Mouse (Mus musculus) hindbrain, embryonic 14.5 days (tissue): ENCODE data around the gene Stard3. TPM values are rescaled to one million over a fixed set of nuclear protein-coding genes. Genes with fewer than 3 reads are reported as not detected.

Experiments used
- ATAC-seq: fragments of 200-750 bp; cut with Nextera tagmentation; 2 replicates; pipeline ENCODE4 v1.8.0; 2017; ENCODE audit warnings: moderate number of reproducible peaks, mild to moderate bottlenecking, moderate TSS enrichment, moderate library complexity; ENCODE audit not compliant: low FRiP score
- DNase-seq: peaks from one replicate; pipeline ENCODE4 v3.0.0-alpha.2; 2015; ENCODE audit warnings: low spot score
- H3K27ac ChIP-seq: fragments of 300-500 bp; sonication (generic); 2 replicates; pipeline ENCODE4 v1.5.1; 2014; ENCODE audit warnings: mild to moderate bottlenecking, moderate library complexity
- H3K27me3 ChIP-seq: fragments of 300-500 bp; sonication (generic); 2 replicates; pipeline ENCODE4 v1.6.1; 2014; ENCODE audit warnings: mild to moderate bottlenecking, low read length, mixed read lengths; ENCODE audit not compliant: control insufficient read depth, insufficient read depth
- H3K36me3 ChIP-seq: fragments of 300-500 bp; sonication (generic); replicated peaks from 2 replicates; pipeline ENCODE4 v1.6.1; 2014; ENCODE audit not compliant: control insufficient read depth, insufficient read depth
- H3K4me1 ChIP-seq: fragments of 300-500 bp; sonication (generic); replicated peaks from 2 replicates; pipeline ENCODE4 v1.6.1; 2014; ENCODE audit warnings: antibody characterized with exemption, low read length, mixed read lengths; ENCODE audit not compliant: control insufficient read depth, insufficient read depth
- H3K4me2 ChIP-seq: fragments of 300-500 bp; sonication (generic); replicated peaks from 2 replicates; pipeline ENCODE4 v1.6.1; 2014; ENCODE audit warnings: mild to moderate bottlenecking, moderate library complexity
- H3K4me3 ChIP-seq: fragments of 300-500 bp; sonication (generic); replicated peaks from 2 replicates; pipeline ENCODE4 v1.5.1; 2014; ENCODE audit warnings: mild to moderate bottlenecking, low read length
- H3K9ac ChIP-seq: fragments of 300-500 bp; sonication (generic); 2 replicates; pipeline ENCODE4 v1.6.1; 2014
- H3K9me3 ChIP-seq: fragments of 300-500 bp; sonication (generic); 2 replicates; pipeline ENCODE4 v1.6.1; 2016; ENCODE audit warnings: low read length; ENCODE audit not compliant: control insufficient read depth
- WGBS: fragments of 180-500 bp; shearing (Covaris S2); extraction: QIAGEN DNeasy Blood & Tissue Kit; methylation state at CpG from one replicate; pipeline ENCODE4 v1.1.7; 2014; 5-methylcytosine and 5-hydroxymethylcytosine counted together
- polyA plus RNA-seq: library from polyadenylated mRNA; unstranded; fragments of >200 nt; fragmentation: Nextera tagmentation; extraction: Ambion mirVana; gene quantifications from 2 replicates; pipeline ENCODE4 v1.2.1, GENCODE M21; 2014

Stard3 gene
- polyA plus RNA-seq, 1 experiment from 2014 or later: 33.9 TPM

DNA sequence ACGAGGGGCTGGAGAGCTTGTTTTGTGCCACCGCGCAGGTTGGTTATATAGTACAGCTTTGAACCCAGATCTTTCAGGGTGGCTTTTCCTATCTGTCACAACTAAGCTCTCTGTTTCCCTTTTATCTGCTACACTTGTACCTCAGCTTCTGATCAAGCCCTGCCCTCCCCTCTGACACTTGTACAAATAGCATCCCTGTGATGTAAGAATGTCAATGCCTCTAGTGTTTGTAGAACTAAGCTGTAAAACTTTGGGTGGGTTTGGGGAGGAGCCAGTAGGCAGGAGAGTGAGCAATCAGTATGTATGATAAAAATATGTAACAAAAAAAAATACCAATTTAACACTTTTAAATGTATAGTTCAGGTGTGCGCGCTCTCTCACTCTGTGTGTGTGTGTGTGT is 6.2 kb downstream of the Stard3 start:
- Histone ChIP-seq H3K9me3 (no peaks in the 10 kb centered on the region), H3K4me2 (no peak overlapping the region), H3K27me3 (no peaks in the 10 kb centered on the region), H3K27ac (no peak overlapping the region), H3K36me3 (no peaks in the 10 kb centered on the region), H3K9ac (no peak overlapping the region), H3K4me3 (no peak overlapping the region), H3K4me1 (peaks cover 19% of the 10 kb centered on the region)
- 92% methylated on average over 5 of the region's 5 CpGs for WGBS
- no peak for DNase-seq
- ATAC-seq: no peak

DNA sequence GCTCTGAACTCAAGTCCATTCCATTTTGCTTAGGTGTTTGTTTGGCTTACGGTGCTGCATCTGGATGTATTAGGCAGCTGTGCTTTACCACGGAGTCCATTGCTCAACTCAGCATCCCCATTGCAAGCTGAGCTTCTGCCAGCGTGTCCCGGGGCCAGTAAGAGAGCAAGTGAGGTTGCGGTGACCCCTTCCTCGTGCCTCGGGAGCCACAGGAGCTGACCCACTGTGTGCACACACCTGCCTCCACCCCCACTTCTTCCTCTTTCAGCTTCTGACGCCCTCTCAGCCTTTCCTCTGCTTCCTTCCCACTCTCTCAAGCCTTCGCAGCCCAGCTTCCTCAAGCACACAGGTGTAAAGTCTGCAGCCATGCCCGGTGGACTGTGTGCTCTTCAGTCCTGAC is 8.1 kb downstream of the Stard3 start:
- Histone ChIP-seq H3K9ac (no peak overlapping the region), H3K4me2 (no peak overlapping the region), H3K36me3 (no peaks in the 10 kb centered on the region), H3K4me1 (peaks cover 8% of the 10 kb centered on the region; the same call in 1 of the 2 replicates), H3K4me3 (no peak overlapping the region), H3K27ac (no peak overlapping the region), H3K27me3 (no peaks in the 10 kb centered on the region), H3K9me3 (no peaks in the 10 kb centered on the region)
- WGBS: 74% methylated on average over 10 of the region's 10 CpGs
- DNase-seq: no peak
- no peak for ATAC-seq

DNA sequence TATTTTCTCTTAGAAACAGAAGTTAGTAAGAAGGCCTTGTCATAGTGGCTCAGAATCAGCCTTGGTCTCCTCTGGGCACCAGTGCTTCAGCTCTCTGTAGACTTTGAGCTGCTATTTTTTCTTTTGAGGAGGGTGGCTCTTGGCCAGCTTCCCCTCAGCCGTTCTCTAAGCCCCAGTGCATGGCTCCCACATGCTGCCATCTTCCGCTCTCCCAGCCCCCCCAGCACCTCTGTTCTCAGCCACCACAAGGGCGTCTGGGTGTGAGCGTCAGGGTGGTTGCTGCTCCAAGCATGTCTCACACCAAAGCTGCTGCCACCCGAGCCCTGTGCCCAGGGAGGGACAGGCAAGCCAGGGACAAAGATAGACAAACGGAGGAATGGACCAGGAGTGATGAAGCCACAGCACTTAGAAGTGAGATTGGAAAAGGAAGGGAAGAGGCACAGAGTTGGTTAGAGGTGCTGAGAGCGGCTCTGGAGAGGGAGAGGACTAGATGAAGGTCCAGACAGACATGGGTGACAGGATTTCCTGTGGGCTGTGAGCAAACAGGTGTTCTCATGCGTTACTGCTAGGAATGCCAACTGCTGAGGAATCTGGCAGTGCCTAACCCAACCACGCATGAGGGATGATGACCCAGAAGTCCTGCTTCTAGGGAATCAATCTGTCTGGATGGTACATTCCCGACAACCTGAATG is 9.1 kb downstream of the Stard3 start:
- H3K4me2 ChIP-seq: no peak overlapping the region
- H3K27ac ChIP-seq: no peak overlapping the region
- no peak for DNase-seq
- no peak for ATAC-seq
- no peak overlapping the region for H3K4me3 ChIP-seq
- H3K9me3 ChIP-seq: no peaks in the 10 kb centered on the region
- H3K9ac ChIP-seq: no peak overlapping the region
- peaks cover 13% of the 10 kb centered on the region; the same call in 1 of the 2 replicates for H3K4me1 ChIP-seq
- 83% methylated on average over 10 of the region's 10 CpGs for WGBS
- no peaks in the 10 kb centered on the region for H3K36me3 ChIP-seq
- no peaks in the 10 kb centered on the region for H3K27me3 ChIP-seq

DNA sequence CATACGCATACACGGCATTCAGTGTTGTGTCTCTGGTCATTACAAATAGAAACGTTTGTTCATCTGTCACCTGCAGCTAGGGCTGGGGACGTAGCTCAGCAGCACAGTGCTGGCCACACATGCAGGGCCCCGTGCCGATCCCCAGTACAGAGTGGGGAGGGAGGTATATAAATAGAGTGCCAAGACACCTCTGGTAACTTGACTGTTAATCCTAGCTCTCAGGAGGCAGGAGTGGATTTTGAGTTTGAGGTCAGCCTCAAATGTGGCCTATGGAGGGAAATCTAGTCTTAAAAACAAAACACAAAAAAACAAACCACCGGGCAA is 9.7 kb downstream of the Stard3 start:
- no peaks in the 10 kb centered on the region for H3K27me3 ChIP-seq
- H3K9ac ChIP-seq: no peak overlapping the region
- 86% methylated on average over 7 of the region's 7 CpGs for WGBS
- no peaks in the 10 kb centered on the region for H3K9me3 ChIP-seq
- no peaks in the 10 kb centered on the region for H3K36me3 ChIP-seq
- H3K4me3 ChIP-seq: no peak overlapping the region
- no peak overlapping the region for H3K27ac ChIP-seq
- H3K4me2 ChIP-seq: no peak overlapping the region
- no peak for ATAC-seq
- no peak for DNase-seq
- H3K4me1 ChIP-seq: peaks cover 13% of the 10 kb centered on the region; the same call in 1 of the 2 replicates

DNA sequence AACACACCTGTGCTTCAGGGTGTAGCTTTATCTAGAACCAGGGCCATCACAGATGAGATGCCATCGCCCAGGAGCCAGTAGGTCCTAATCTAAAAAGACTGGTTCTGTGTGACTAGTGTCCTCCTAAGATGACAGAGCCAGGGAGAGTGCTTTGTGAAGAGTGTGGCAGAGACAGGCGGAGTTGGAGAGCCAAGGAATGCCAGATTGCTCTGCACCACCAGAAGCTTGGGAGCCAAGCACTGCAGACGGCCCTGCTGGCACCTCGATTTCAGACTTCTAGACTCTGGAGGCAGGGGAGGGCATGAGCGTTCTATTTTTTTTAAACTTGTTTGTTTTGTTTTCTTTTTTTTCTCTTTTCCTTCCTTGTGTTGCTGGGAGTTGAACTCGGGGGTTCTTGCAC is 11.2 kb downstream of the Stard3 start:
- Histone ChIP-seq H3K27me3 (no peaks in the 10 kb centered on the region), H3K36me3 (no peaks in the 10 kb centered on the region), H3K4me1 (peaks cover 13% of the 10 kb centered on the region; the same call in 1 of the 2 replicates), H3K4me3 (no peak overlapping the region), H3K9ac (no peak overlapping the region), H3K27ac (no peak overlapping the region), H3K4me2 (no peak overlapping the region), H3K9me3 (no peaks in the 10 kb centered on the region)
- DNase-seq (no peak), ATAC-seq (no peak)
- WGBS: 82% methylated on average over 6 of the region's 6 CpGs

DNA sequence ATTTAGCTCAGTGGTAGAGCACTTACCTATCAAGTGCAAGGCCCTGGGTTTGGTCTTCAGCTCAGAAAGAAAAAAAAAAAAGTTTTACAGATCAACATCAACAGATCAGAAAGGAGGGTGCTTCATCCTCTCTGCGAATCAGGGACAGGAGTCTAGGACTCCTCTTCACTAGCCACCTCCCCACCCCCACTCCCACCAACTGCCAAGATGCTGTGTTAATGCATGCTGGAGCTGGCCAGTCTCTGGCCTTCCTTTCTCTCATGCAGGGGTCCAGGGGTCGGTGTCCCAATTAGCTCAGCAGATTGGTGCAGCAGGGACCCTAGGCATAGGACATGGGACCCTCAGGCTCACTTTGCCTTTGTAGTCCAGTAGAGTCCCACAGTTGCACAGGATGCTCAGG is 12.4 kb downstream of the Stard3 start:
- H3K9ac ChIP-seq: no peak overlapping the region
- no peaks in the 10 kb centered on the region for H3K9me3 ChIP-seq
- no peak overlapping the region for H3K4me3 ChIP-seq
- ATAC-seq (no peak), DNase-seq (no peak)
- H3K27ac ChIP-seq: no peak overlapping the region
- 84% methylated on average over 2 of the region's 2 CpGs for WGBS
- peaks cover 13% of the 10 kb centered on the region; the same call in 1 of the 2 replicates for H3K4me1 ChIP-seq
- no peaks in the 10 kb centered on the region for H3K27me3 ChIP-seq
- peaks cover 12% of the 10 kb centered on the region; the same call in 1 of the 2 replicates for H3K36me3 ChIP-seq
- no peak overlapping the region for H3K4me2 ChIP-seq

DNA sequence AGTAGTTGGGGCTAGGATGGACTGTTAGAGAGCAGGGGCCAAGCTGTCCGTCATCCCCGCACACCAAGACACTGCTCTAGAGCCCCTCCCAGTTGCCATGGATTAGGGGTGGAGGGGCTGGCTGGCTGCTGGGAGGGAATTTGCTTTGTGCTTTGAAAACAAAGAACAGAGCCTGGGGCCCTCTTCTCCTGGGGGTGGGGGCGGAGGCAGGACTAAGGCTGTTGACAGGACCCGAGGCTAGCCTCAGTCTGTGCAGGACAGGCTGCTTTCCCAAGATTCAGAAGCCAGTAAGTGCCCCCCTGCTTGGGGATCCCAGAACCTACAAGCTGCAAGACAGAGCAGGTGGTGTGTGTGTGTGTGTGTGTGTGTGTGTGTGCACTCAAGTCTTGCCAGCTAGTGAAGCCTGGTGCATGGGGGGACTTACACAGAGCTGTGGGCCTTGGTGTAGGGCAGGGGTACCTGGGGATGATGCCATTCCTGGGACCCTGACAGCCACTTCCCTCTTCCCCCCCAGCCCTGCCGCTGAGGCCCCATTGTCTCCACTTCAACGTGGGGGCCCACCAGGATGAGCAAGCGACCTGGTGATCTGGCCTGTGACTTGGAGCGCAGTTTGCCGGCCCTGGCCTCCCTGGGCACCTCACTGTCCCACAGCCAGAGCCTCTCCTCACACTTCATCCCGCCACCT is 13.5 kb downstream of the Stard3 start:
- no peak overlapping the region for H3K4me3 ChIP-seq
- ATAC-seq (peak; percentile 49; the same call in 1 of the 2 replicates), DNase-seq (no peak)
- no peaks in the 10 kb centered on the region for H3K27me3 ChIP-seq
- peak overlapping the region; percentile 32; the same call in 1 of the 2 replicates for H3K27ac ChIP-seq
- 0 out of 2 replicates have a peak overlapping the region, but pooled peaks have one; percentile 10 for H3K4me2 ChIP-seq
- 30% methylated on average over 9 of the region's 10 CpGs for WGBS
- H3K36me3 ChIP-seq: peaks cover 23% of the 10 kb centered on the region
- H3K9me3 ChIP-seq: no peaks in the 10 kb centered on the region
- peaks cover 13% of the 10 kb centered on the region; the same call in 1 of the 2 replicates for H3K4me1 ChIP-seq
- H3K9ac ChIP-seq: 0 out of 2 replicates have a peak overlapping the region, but pooled peaks have one; percentile 34

DNA sequence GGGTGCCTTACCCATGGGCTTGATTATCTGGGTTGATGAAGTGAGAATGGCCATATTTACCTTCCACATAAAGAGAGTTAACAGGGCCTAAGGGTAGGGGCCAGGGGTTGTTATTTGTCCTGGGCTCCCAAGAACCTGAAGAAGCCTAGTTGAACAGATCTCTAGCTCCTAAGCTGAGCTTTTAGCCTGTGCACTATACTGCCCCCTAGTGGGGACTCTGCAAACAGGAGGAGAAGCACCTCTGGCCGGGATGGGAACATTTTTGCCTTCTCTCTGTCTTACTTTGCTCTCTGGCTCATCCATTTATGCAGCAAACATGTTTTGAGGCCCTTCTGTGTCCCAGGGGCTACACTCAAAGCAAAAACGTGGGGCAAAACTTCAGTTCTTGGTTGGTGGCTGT is 14.2 kb downstream of the Stard3 start:
- H3K36me3 ChIP-seq: peaks cover 31% of the 10 kb centered on the region
- DNase-seq (peak; percentile 78), ATAC-seq (no peak)
- WGBS: 7% methylated on average over 2 of the region's 2 CpGs
- no peak overlapping the region for H3K4me3 ChIP-seq
- H3K4me2 ChIP-seq: no peak overlapping the region
- H3K4me1 ChIP-seq: peaks cover 13% of the 10 kb centered on the region; the same call in 1 of the 2 replicates
- H3K27ac ChIP-seq: no peak overlapping the region
- H3K9me3 ChIP-seq: no peaks in the 10 kb centered on the region
- H3K9ac ChIP-seq: no peak overlapping the region
- H3K27me3 ChIP-seq: no peaks in the 10 kb centered on the region

DNA sequence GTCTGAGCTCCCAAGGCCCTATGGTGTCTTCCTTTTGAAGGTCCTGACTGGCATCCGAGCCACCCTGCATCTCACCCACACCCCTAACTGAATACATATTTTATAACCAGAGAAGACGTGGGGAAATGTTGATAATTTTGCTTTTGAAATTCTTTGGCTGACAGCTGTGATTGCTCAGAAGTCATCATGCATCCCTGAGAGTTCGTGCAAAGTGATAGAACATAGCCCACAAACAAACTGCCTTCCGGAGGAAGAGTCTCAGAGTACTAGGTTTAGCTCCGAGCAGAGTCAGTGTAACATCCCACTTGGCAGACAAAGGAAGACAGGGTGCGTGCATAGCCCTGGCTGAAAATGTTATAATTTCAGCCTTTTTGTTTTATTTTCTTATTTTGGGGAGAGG is 15.1 kb downstream of the Stard3 start:
- Histone ChIP-seq H3K4me1 (peaks cover 13% of the 10 kb centered on the region; the same call in 1 of the 2 replicates), H3K4me2 (no peak overlapping the region), H3K4me3 (no peak overlapping the region), H3K27me3 (no peaks in the 10 kb centered on the region), H3K9ac (no peak overlapping the region), H3K27ac (no peak overlapping the region), H3K36me3 (peaks cover 39% of the 10 kb centered on the region), H3K9me3 (no peaks in the 10 kb centered on the region)
- DNase-seq (no peak), ATAC-seq (no peak)
- WGBS: 90% methylated on average over 6 of the region's 6 CpGs
